Mouse (Mus musculus): Measurements from ENCODE around the gene Rfesd. TPM values are rescaled to one million over a fixed set of nuclear protein-coding genes. Genes with fewer than 3 reads are reported as not detected.

Gene Rfesd
- polyA plus RNA-seq, 1 experiment: 13.8 TPM

DNA sequence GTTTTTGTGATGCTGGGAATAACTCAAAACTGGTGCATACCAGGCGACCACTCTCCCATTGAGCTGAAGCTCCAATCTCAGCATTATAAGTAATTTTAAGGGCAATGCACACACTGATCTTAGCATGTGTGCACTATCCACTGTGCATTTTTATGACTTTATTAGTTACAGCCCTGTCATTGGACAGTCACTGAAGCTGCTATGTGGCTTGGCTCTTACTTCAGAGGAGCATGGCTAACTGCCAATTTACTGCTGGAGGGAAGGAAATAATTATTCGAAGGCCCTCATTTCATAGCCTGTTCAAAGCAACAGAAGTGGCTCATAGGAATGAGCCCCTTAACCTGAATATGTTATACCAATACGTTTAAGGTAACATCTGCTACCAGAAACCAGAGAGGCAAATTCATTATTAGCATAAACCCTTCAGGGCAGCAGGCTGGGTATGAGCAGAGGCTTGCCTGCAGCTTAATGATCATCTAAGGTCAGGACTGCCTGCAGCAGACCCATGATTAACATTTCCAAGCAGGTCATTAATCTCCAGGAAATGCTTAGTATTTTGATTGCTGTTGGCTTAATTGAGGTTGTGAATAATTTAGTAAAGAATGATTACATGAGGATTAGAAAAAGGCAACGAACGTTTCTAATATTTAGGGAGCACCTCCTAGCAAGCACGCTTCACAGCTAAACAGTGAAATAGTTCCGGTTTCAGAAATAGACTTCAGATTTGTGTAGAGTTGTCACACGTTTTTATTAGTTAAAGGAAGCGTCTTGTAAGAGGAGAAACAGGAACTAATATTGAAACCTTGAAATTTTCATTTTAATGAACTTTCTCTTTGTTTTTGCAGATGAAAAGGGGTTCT, 26.1 kb downstream of the Rfesd start:
- no peak overlapping the region for H3K4me3 ChIP-seq (ENCODE audit: insufficient read depth, low read length)
- no peak overlapping the region for H3K27ac ChIP-seq (ENCODE audit: insufficient read depth, low read length)
- peaks cover 1% of the 10 kb centered on the region; the same call in 1 of the 2 replicates for H3K4me1 ChIP-seq (ENCODE audit: control insufficient read depth, insufficient read depth, low read length)
- no peak for TF ChIP-seq POLR2A (IDR thresholded peaks at IDR 0.05; ENCODE audit: extremely low read depth, insufficient read depth, low read length)
- TF ChIP-seq CTCF (IDR thresholded peaks at IDR 0.05; ENCODE audit: extremely low read depth, insufficient read depth, low read length): no peak

DNA sequence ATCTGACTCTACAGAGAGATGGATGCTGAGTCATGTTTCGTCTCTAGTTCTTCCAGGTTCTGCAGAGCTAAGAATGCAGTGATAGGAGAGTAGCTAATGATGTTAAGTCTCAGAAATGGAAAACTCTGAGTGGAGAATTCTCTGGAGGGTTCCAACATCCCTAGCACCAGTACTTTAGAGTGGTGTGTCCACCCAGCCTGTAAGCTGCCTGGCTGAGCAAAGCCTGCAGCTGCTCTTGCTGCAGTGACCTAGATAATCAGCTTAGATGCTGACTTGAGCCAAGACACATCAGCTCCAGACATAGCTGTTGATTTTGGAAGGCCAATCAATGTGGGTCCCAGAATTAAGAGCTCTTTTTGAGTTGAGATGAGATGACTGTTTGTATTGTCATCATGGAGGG, 30.4 kb downstream of the Rfesd start:
- Histone ChIP-seq H3K27ac (ENCODE audit: insufficient read depth, low read length) (no peak overlapping the region), H3K4me1 (ENCODE audit: control insufficient read depth, insufficient read depth, low read length) (peaks cover 1% of the 10 kb centered on the region; the same call in 1 of the 2 replicates), H3K4me3 (ENCODE audit: insufficient read depth, low read length) (no peak overlapping the region)
- TF ChIP-seq POLR2A (IDR thresholded peaks at IDR 0.05; ENCODE audit: extremely low read depth, insufficient read depth, low read length): no peak
- no peak for TF ChIP-seq CTCF (IDR thresholded peaks at IDR 0.05; ENCODE audit: extremely low read depth, insufficient read depth, low read length)

DNA sequence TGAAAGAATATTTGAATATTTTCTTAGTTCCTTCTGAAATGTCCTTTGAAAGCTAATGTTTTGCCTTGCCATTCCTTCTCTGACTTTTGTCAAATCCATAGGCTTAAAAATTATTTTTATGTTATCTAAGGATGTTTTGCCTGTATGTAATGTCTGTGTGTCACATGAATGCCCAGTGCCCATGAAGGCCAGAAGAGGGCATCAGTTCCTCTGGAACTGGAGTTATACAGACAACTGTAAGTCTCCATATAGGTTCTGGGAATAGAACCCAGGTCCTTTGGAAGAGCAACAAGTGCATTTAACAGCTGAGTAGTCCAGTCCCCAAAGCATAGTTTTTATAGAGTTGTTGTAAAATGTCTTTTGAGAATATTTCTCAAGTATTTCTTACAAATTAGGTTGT, 36.6 kb downstream of the Rfesd start:
- TF ChIP-seq POLR2A (IDR thresholded peaks at IDR 0.05; ENCODE audit: extremely low read depth, insufficient read depth, low read length) (no peak), CTCF (IDR thresholded peaks at IDR 0.05; ENCODE audit: extremely low read depth, insufficient read depth, low read length) (0 out of 2 replicates have a peak, but pooled peaks have one; percentile 7)
- Histone ChIP-seq H3K4me3 (ENCODE audit: insufficient read depth, low read length) (no peak overlapping the region), H3K27ac (ENCODE audit: insufficient read depth, low read length) (no peak overlapping the region), H3K4me1 (ENCODE audit: control insufficient read depth, insufficient read depth, low read length) (no peaks in the 10 kb centered on the region)

DNA sequence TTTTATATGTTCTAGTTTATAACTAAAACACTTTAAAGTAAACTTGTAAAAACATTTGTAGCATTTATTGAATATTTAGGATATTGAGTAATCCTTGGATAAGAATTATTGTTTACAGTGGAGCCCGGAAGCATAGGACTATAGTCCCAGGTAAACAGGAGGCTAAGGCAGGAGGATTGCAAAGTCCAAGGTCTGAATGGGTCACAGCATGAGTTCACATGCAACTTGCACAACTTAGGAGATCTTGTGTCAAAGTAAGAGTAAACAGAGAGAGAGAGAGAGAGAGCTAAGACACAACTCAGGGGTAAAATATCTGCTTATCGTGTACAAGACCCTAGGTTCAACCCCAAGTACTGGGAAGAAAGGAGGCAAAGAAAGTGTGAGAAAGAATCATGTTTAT, 41.9 kb downstream of the Rfesd start:
- Histone ChIP-seq H3K4me1 (ENCODE audit: control insufficient read depth, insufficient read depth, low read length) (no peaks in the 10 kb centered on the region), H3K4me3 (ENCODE audit: insufficient read depth, low read length) (no peak overlapping the region), H3K27ac (ENCODE audit: insufficient read depth, low read length) (no peak overlapping the region)
- TF ChIP-seq CTCF (IDR thresholded peaks at IDR 0.05; ENCODE audit: extremely low read depth, insufficient read depth, low read length): no peak
- no peak for TF ChIP-seq POLR2A (IDR thresholded peaks at IDR 0.05; ENCODE audit: extremely low read depth, insufficient read depth, low read length)

DNA sequence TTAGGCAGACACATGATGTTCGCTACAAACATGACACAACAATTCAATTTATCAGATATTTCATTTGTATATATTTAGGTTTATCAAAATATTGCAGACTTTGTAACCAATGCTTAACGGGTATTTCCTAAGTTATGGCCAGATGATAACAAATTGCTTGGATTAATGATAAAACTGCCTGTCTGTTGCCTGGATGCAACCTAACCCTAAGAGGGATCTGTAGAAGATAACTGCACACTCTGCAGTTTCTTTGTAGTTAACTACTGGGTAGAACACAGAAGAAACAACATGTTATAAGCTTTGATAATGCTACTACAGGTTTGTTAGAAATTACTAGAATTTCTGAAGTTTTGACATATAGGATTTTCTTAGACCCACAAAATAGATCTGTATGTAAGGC, 42.3 kb downstream of the Rfesd start:
- Histone ChIP-seq H3K27ac (ENCODE audit: insufficient read depth, low read length) (no peak overlapping the region), H3K4me1 (ENCODE audit: control insufficient read depth, insufficient read depth, low read length) (no peaks in the 10 kb centered on the region), H3K4me3 (ENCODE audit: insufficient read depth, low read length) (no peak overlapping the region)
- TF ChIP-seq CTCF (IDR thresholded peaks at IDR 0.05; ENCODE audit: extremely low read depth, insufficient read depth, low read length) (no peak), POLR2A (IDR thresholded peaks at IDR 0.05; ENCODE audit: extremely low read depth, insufficient read depth, low read length) (no peak)

DNA sequence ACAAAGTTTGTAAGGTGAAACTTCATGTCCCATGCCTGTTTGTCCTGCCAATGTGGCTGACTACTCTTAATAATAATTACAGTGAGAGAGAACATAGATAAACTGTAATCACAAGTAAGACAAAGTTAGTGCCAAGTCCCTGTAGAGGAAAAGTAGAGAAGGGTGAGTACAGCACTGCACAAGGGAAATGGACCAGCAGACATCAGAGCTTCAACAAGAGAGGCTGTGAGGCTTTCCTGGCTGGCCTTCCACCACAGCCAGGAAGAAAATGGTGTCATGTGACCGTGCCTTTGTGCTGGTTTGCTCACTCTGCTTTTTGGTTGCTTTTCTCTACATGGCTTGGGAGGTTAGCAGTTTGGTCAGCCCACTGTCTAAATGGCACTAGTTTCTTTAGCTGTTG, 42.9 kb downstream of the Rfesd start:
- TF ChIP-seq POLR2A (IDR thresholded peaks at IDR 0.05; ENCODE audit: extremely low read depth, insufficient read depth, low read length) (no peak), CTCF (IDR thresholded peaks at IDR 0.05; ENCODE audit: extremely low read depth, insufficient read depth, low read length) (no peak)
- no peak overlapping the region for H3K4me3 ChIP-seq (ENCODE audit: insufficient read depth, low read length)
- no peak overlapping the region for H3K27ac ChIP-seq (ENCODE audit: insufficient read depth, low read length)
- no peaks in the 10 kb centered on the region for H3K4me1 ChIP-seq (ENCODE audit: control insufficient read depth, insufficient read depth, low read length)

DNA sequence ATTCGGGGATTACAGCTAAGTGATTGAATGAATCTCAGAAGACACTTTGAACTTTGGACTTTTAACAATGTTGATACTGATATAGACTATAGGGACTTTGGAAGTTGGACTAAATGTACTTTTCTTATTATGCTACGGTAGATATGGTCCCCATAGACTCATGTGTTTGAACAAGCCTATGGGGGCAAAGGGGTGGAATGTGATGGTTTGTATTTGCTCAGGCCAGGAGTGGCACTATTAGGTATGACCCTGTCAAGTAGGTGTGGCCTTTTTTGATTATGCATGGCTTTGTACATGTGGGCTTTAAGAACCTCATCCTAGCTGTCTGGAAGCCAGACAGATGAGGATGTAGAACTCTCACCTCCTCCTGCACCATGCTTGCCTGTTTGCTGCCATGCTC, 44.0 kb downstream of the Rfesd start:
- no peak overlapping the region for H3K27ac ChIP-seq (ENCODE audit: insufficient read depth, low read length)
- TF ChIP-seq CTCF (IDR thresholded peaks at IDR 0.05; ENCODE audit: extremely low read depth, insufficient read depth, low read length) (no peak), POLR2A (IDR thresholded peaks at IDR 0.05; ENCODE audit: extremely low read depth, insufficient read depth, low read length) (no peak)
- no peaks in the 10 kb centered on the region for H3K4me1 ChIP-seq (ENCODE audit: control insufficient read depth, insufficient read depth, low read length)
- H3K4me3 ChIP-seq (ENCODE audit: insufficient read depth, low read length): no peak overlapping the region

DNA sequence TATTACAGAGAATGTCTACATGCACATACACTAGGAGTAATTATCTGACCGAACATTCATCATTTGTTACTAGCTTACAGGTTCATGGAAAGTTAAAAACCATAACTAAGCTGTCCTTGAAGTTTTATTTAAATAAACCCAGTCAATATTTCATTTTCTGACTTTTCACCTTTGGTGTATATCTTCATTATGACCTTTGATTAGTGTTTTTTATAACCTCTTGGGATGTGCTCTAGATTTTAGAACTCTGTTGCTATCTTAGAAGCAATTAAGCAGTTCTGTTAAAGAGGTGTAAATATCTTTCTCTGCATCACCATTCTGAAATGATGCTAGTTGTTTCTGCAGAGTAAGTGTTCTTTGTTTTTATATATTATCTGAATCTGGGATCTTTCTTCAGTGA, 51.7 kb downstream of the Rfesd start, which contains the start of gene Spata9:
Gene Spata9, plus strand, starts transcription at position 301 of the 400 bp plus-strand sequence.
- TF ChIP-seq POLR2A (IDR thresholded peaks at IDR 0.05; ENCODE audit: extremely low read depth, insufficient read depth, low read length): no peak
- TF ChIP-seq CTCF (IDR thresholded peaks at IDR 0.05; ENCODE audit: extremely low read depth, insufficient read depth, low read length): no peak
- no peak within 1 kb of the TSS for H3K4me3 ChIP-seq (ENCODE audit: insufficient read depth, low read length)
- H3K27ac ChIP-seq (ENCODE audit: insufficient read depth, low read length): no peak within 1 kb of the TSS
- no peaks in the 10 kb centered on the region for H3K4me1 ChIP-seq (ENCODE audit: control insufficient read depth, insufficient read depth, low read length)

DNA sequence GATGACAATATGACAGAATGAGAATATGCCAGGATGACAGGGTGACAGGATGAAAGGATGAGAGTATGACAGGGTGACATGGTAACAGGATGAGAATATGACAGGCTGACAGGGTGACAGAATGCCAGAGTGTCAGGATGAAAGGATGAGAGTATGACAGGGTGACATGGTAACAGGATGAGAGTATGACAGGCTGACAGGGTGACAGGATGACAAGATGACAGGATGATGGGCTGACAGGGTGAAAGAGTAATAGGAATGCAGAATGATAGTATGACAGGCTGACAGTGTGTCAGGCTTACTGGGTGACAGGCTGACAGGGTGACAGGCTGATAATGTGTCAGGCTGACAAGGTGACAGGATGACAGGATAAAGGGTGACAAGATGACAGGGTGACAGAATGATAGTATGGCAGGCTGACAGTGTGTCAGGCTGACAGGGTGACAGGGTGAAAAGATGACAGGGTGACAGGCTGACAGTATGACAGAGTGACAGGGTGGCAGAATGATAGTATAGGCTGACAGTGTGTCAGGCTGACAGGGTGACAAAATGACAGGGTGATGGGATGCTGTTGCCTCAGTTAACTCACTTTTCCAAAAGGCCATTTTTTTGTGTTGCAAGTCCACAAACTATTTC, 63.0 kb downstream of the Rfesd start:
- Histone ChIP-seq H3K4me3 (ENCODE audit: insufficient read depth, low read length) (no peak overlapping the region), H3K4me1 (ENCODE audit: control insufficient read depth, insufficient read depth, low read length) (no peaks in the 10 kb centered on the region), H3K27ac (ENCODE audit: insufficient read depth, low read length) (no peak overlapping the region)
- no peak for TF ChIP-seq CTCF (IDR thresholded peaks at IDR 0.05; ENCODE audit: extremely low read depth, insufficient read depth, low read length)
- no peak for TF ChIP-seq POLR2A (IDR thresholded peaks at IDR 0.05; ENCODE audit: extremely low read depth, insufficient read depth, low read length)

Other genes with a start within 250 kb of the Rfesd start
- 69.9 and 77.0 TPM in 2 replicates for gene Glrx, start 178.9 kb downstream of the Rfesd start, polyA plus RNA-seq (2012; rRNA removed)
- gene Rhobtb3, start 74.8 kb downstream of the Rfesd start, polyA plus RNA-seq (2012; rRNA removed): 11.1 and 13.0 TPM in 2 replicates
- gene Spata9, start 51.6 kb downstream of the Rfesd start, polyA plus RNA-seq (2012; rRNA removed): 0.23 and 0.26 TPM in 2 replicates
- gene Gpr150, start 38.3 kb upstream of the Rfesd start, polyA plus RNA-seq (2012; rRNA removed): 6.0 and 7.3 TPM in 2 replicates
- gene Arsk, start 79.9 kb upstream of the Rfesd start, polyA plus RNA-seq (2012; rRNA removed): 5.0 and 5.4 TPM in 2 replicates
- gene Ttc37, start 80.0 kb upstream of the Rfesd start, polyA plus RNA-seq (2012; rRNA removed): 12.9 and 13.9 TPM in 2 replicates